Mouse (Mus musculus): ENCODE data around the gene Pcyt2. TPM values are rescaled to one million over a fixed set of nuclear protein-coding genes. Genes with fewer than 3 reads are reported as not detected.

The Pcyt2 gene
- total and polyA plus RNA-seq, 3 experiments = 86.7 to 87.3 TPM; not detected in 1

- TF ChIP-seq UBTF (IDR thresholded peaks at IDR 0.05; ENCODE audit: borderline replicate concordance, insufficient read depth, low read depth, low read length) (no peak), USF2 (IDR thresholded peaks at IDR 0.05; ENCODE audit: borderline replicate concordance in 1 of 2, insufficient read depth in 1 of 2, low read depth in 1 of 2, low read length in 2 of 2) (no peak), POLR2AphosphoS5 (IDR thresholded peaks at IDR 0.05; ENCODE audit: borderline replicate concordance, low read depth, low read length) (no peak), TBP (IDR thresholded peaks at IDR 0.05; ENCODE audit: low read depth, low read length) (no peak), SIN3A (IDR thresholded peaks at IDR 0.05; ENCODE audit: low read length) (peak; percentile 85; the same call in 1 of the 2 replicates), ETS1 (IDR thresholded peaks at IDR 0.05; ENCODE audit: low read depth, low read length) (0 out of 2 replicates have a peak, but pooled peaks have one; percentile 14), SMC3 (IDR thresholded peaks at IDR 0.05; ENCODE audit: low read depth, low read length) (peak; percentile 94), MYB (IDR thresholded peaks at IDR 0.05; ENCODE audit: low read depth, low read length) (0 out of 2 replicates have a peak, but pooled peaks have one; percentile 20), BHLHE40 (IDR thresholded peaks at IDR 0.05; ENCODE audit: borderline replicate concordance, low read depth, low read length) (0 out of 2 replicates have a peak, but pooled peaks have one; percentile 21), CHD1 (IDR thresholded peaks at IDR 0.05; ENCODE audit: low read depth, low read length) (no peak; the same call in 1 of the 2 replicates), CTCF (IDR thresholded peaks at IDR 0.05 in 2 of 3, conservative IDR thresholded peaks at IDR 0.05 in 1 of 3; ENCODE audit: control insufficient read depth in 1 of 3, insufficient read depth in 1 of 3, low read depth in 2 of 3, low read length in 3 of 3, poor library complexity in 1 of 3, severe bottlenecking in 1 of 3) (peak; percentile 62 to 93 (median 91)), RAD21 (IDR thresholded peaks at IDR 0.05; ENCODE audit: low read depth, low read length) (peak; percentile 81), USF1 (IDR thresholded peaks at IDR 0.05; ENCODE audit: low read depth, low read length) (no peak), POLR2AphosphoS2 (IDR thresholded peaks at IDR 0.05; ENCODE audit: low read length) (no peak), ZKSCAN1 (IDR thresholded peaks at IDR 0.05; ENCODE audit: low read depth, low read length) (no peak), EP300 (IDR thresholded peaks at IDR 0.05; ENCODE audit: low read depth in 1 of 2, low read length in 2 of 2) (0 out of 4 replicates have a peak, but pooled peaks of 1 of the 2 experiments have one; percentile 19), MAZ (IDR thresholded peaks at IDR 0.05; ENCODE audit: low read depth, low read length) (peak; percentile 75; the same call in 1 of the 2 replicates), TAL1 (IDR thresholded peaks at IDR 0.05; ENCODE audit: low read length) (no peak), TCF12 (IDR thresholded peaks at IDR 0.05; ENCODE audit: low read depth, low read length) (peak; percentile 34; the same call in 1 of the 2 replicates), MXI1 (IDR thresholded peaks at IDR 0.05; ENCODE audit: low read depth, low read length) (peak; percentile 87), RCOR1 (IDR thresholded peaks at IDR 0.05; ENCODE audit: low read depth, low read length) (0 out of 2 replicates have a peak, but pooled peaks have one; percentile 19), KAT2A (conservative IDR thresholded peaks at IDR 0.05; ENCODE audit: low read depth, low read length) (no peak)
Measured at GRCm38 (mm10) chr11:120623961-120624679, 6.4 kb upstream of the Pcyt2 start (continued).

GRCm38 (mm10) chr11:120622805-120623204 is 5.1 kb upstream of the Pcyt2 start:
- Histone ChIP-seq H3K4me1 (ENCODE audit: control insufficient read depth in 1 of 2, insufficient read depth in 2 of 2, low read length in 2 of 2) (peaks cover 0 to 13% of the 10 kb centered on the region in 2 experiments; a peak in 2 of 4 replicates), H3K36me3 (ENCODE audit: control insufficient read depth in 1 of 2, insufficient read depth in 2 of 2, low read length in 2 of 2) (peaks cover 7 to 11% of the 10 kb centered on the region in 2 experiments)

More at GRCm38 (mm10) chr11:120622805-120623204, 5.1 kb upstream of the Pcyt2 start:
- H3K79me2 ChIP-seq (ENCODE audit: control insufficient read depth, insufficient read depth, low read length, poor library complexity) = peaks cover 22% of the 10 kb centered on the region
- H3K4me3 ChIP-seq (ENCODE audit: control insufficient read depth in 1 of 2, insufficient read depth in 1 of 2, low read depth in 2 of 2, low read length in 2 of 2) = no peak overlapping the region
- H3K9ac ChIP-seq (ENCODE audit: control insufficient read depth, low read depth, low read length, poor library complexity, severe bottlenecking) = no peak overlapping the region
- H3K27me3 ChIP-seq (ENCODE audit: control insufficient read depth in 1 of 2, insufficient read depth in 2 of 2, low read length in 2 of 2) = no peaks in the 10 kb centered on the region
- TF ChIP-seq TAL1 (IDR thresholded peaks at IDR 0.05; ENCODE audit: low read length) = no peak
- TF ChIP-seq ZKSCAN1 (IDR thresholded peaks at IDR 0.05; ENCODE audit: low read depth, low read length) = no peak
- no peak for TF ChIP-seq ETS1 (IDR thresholded peaks at IDR 0.05; ENCODE audit: low read depth, low read length)
- TF ChIP-seq MYC (IDR thresholded peaks at IDR 0.05; ENCODE audit: low read depth, low read length) = no peak
- TF ChIP-seq POLR2AphosphoS2 (IDR thresholded peaks at IDR 0.05; ENCODE audit: low read length) = 0 out of 2 replicates have a peak, but pooled peaks have one; percentile 25
- TF ChIP-seq CHD2 (IDR thresholded peaks at IDR 0.05; ENCODE audit: low read length) = no peak
- no peak overlapping the region for H3K27ac ChIP-seq (ENCODE audit: control insufficient read depth, low read depth, low read length)
- DNase-seq (ENCODE audit: low read depth, low spot score) = no peak
- H3K9me3 ChIP-seq (replicated peaks; ENCODE audit: insufficient read depth, low read length) = no peaks in the 10 kb centered on the region

Data from MEL (cell line).